ENCODE assay signal across 13 mouse cellular contexts in the genomic region with DNA sequence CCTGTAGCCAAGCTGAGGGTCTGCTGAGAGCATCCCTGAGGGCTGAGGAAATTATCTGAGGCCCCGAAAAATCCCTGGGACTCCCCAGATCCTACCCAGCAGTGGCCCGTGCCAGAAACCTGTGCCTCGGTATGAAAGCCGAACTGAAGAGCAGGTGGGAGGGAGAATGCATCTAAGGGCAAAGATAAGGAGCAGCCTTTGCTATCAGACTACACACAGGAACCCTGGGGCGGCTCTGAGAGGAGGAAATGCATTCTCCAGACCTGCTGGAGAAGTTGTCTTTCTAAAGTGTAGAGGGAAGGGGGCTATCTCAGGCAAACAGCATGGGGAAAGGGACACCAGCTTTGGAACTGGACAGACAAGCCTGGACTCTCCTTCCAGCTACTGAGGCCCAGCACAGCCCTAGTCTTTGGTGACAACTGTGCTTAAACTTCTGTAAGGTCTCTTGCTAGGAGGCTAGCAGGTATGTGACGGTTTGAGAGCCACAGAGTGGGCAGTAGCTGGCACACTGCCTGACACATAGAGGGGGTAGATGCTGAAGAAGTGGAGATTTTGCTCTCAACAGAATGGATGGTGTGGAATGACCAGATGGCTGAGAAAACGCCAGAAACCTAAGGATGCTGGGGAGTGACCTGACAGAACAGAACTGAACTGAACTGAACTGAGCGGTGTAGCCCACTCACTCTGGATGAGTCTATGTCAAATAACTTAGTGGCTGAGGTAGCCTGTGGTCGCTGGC.
DNase-seq lines count a peak whose midpoint lies in the region; ATAC-seq and TF ChIP-seq lines count a peak whose summit lies in the region.
"Had no signal": no experiment of that assay in that cellular context is flagged by ENCODE, and none has a peak within 500 bp of the region (broad histone marks: within the 10 kb centered on the region; RNA-seq: fewer than 3 reads in every experiment).

No protein-coding gene starts in this region.

- H3K27me3 ChIP-seq in heart, embryonic 11.5 days (ENCODE audit: control insufficient read depth, insufficient read depth, low read length): no peaks in the 10 kb centered on the region
- H3K27me3 ChIP-seq in MEL (ENCODE audit: control insufficient read depth in 1 of 2, insufficient read depth in 2 of 2, low read length in 2 of 2): no peaks in the 10 kb centered on the region
- H3K27me3 ChIP-seq in erythroblast, embryonic 14.5 days (ENCODE audit: control insufficient read depth): no peaks in the 10 kb centered on the region
- H3K27me3 ChIP-seq in liver, postnatal 0 days (ENCODE audit: insufficient read depth, low read length): no peaks in the 10 kb centered on the region
- no peaks in the 10 kb centered on the region for H3K27me3 ChIP-seq in lung, postnatal 0 days (replicated peaks; ENCODE audit: insufficient read depth, low read length)
- H3K27me3 ChIP-seq: hindbrain, embryonic 15.5 days had no signal

- H3K9ac ChIP-seq in heart, embryonic 11.5 days (ENCODE audit: low read depth, low read length): no peak overlapping the region
- H3K9ac ChIP-seq in MEL (ENCODE audit: control insufficient read depth, low read depth, low read length, poor library complexity, severe bottlenecking): peak overlapping the region; percentile 58
- peak overlapping the region; percentile 45; the same call in 1 of the 2 replicates for H3K9ac ChIP-seq in liver, postnatal 0 days (replicated peaks)
- no peak overlapping the region for H3K9ac ChIP-seq in lung, postnatal 0 days (replicated peaks; ENCODE audit: low read depth)
- H3K9ac ChIP-seq: hindbrain, embryonic 15.5 days had no signal

- no peak for TF ChIP-seq POLR2A in MEL (IDR thresholded peaks at IDR 0.05; ENCODE audit: control insufficient read depth in 1 of 2, insufficient read depth in 1 of 2, low read depth in 1 of 2, low read length in 2 of 2, poor library complexity in 1 of 2)

- TF ChIP-seq CTCF in MEL (IDR thresholded peaks at IDR 0.05 in 2 of 3, conservative IDR thresholded peaks at IDR 0.05 in 1 of 3; ENCODE audit: control insufficient read depth in 1 of 3, insufficient read depth in 1 of 3, low read depth in 2 of 3, low read length in 3 of 3, poor library complexity in 1 of 3, severe bottlenecking in 1 of 3): no peak
- TF ChIP-seq CTCF in liver, postnatal 0 days (IDR thresholded peaks at IDR 0.05; ENCODE audit: low read depth): no peak
- TF ChIP-seq CTCF in lung, postnatal 0 days (IDR thresholded peaks at IDR 0.05): no peak

- peaks cover 49% of the 10 kb centered on the region for H3K79me2 ChIP-seq in MEL (ENCODE audit: control insufficient read depth, insufficient read depth, low read length, poor library complexity)

- 0 out of 2 replicates have a peak overlapping the region, but pooled peaks have one; percentile 10 for H3K27ac ChIP-seq in heart, embryonic 11.5 days (ENCODE audit: low read depth, low read length)
- H3K27ac ChIP-seq in MEL (ENCODE audit: control insufficient read depth, low read depth, low read length): peak overlapping the region; percentile 90
- peak overlapping the region; percentile 82 for H3K27ac ChIP-seq in liver, postnatal 0 days (ENCODE audit: low read depth)
- no peak overlapping the region for H3K27ac ChIP-seq in lung, postnatal 0 days (ENCODE audit: low read length)
- H3K27ac ChIP-seq: embryonic facial prominence, embryonic 10.5 days; forebrain, embryonic 10.5 days; hindbrain, embryonic 15.5 days; layer of hippocampus, adult 2 months had no signal

- ATAC-seq in heart, embryonic 11.5 days (replicated peaks; ENCODE audit: insufficient number of reproducible peaks, low FRiP score, low TSS enrichment): no peak
- peak; percentile 67 for ATAC-seq in liver, postnatal 0 days
- no peak for ATAC-seq in lung, postnatal 0 days

- intact Hi-C loops in heart, postnatal 25 days (cut with DNase I): no loop called here

- peak; percentile 91 for TF ChIP-seq EP300 in MEL (IDR thresholded peaks at IDR 0.05; ENCODE audit: low read depth in 1 of 2, low read length in 2 of 2)
- peak; percentile 93 for TF ChIP-seq EP300 in liver, postnatal 0 days (IDR thresholded peaks at IDR 0.05; ENCODE audit: low read depth)
- TF ChIP-seq EP300 in lung, postnatal 0 days (IDR thresholded peaks at IDR 0.05): no peak

- WGBS in heart, embryonic 11.5 days (ENCODE audit: insufficient replicate concordance): 50% methylated on average over 9 of the region's 9 CpGs
- 55% methylated on average over 9 of the region's 9 CpGs for WGBS in liver, postnatal 0 days (ENCODE audit: insufficient replicate concordance)
- 67% methylated on average over 9 of the region's 9 CpGs for WGBS in lung, postnatal 0 days

- H3K4me3 ChIP-seq in heart, embryonic 11.5 days (ENCODE audit: low read depth, low read length): no peak overlapping the region
- peak overlapping the region; percentile 35 to 61; a peak in 3 of 4 replicates for H3K4me3 ChIP-seq in MEL (ENCODE audit: control insufficient read depth in 1 of 2, insufficient read depth in 1 of 2, low read depth in 2 of 2, low read length in 2 of 2)
- H3K4me3 ChIP-seq in erythroblast, embryonic 14.5 days (replicated peaks): peak overlapping the region; percentile 69
- H3K4me3 ChIP-seq in liver, postnatal 0 days (ENCODE audit: low read depth, low read length): peak overlapping the region; percentile 56
- no peak overlapping the region for H3K4me3 ChIP-seq in lung, postnatal 0 days (ENCODE audit: low read depth, low read length)
- H3K4me3 ChIP-seq: embryonic facial prominence, embryonic 10.5 days; forebrain, embryonic 10.5 days; hindbrain, embryonic 15.5 days; layer of hippocampus, adult 2 months had no signal

- H3K4me2 ChIP-seq in heart, embryonic 11.5 days: peak overlapping the region; percentile 16; the same call in 1 of the 2 replicates
- peak overlapping the region; percentile 79 for H3K4me2 ChIP-seq in liver, postnatal 0 days (ENCODE audit: low read depth, low read length)
- no peak overlapping the region for H3K4me2 ChIP-seq in lung, postnatal 0 days (replicated peaks; ENCODE audit: low read depth, low read length)
- H3K4me2 ChIP-seq: hindbrain, embryonic 15.5 days had no signal

- H3K4me1 ChIP-seq in heart, embryonic 11.5 days (ENCODE audit: control insufficient read depth, insufficient read depth, low read length): peaks cover 20% of the 10 kb centered on the region
- H3K4me1 ChIP-seq in MEL (ENCODE audit: control insufficient read depth in 1 of 2, insufficient read depth in 2 of 2, low read length in 2 of 2): peaks cover 11 to 34% of the 10 kb centered on the region in 2 experiments
- H3K4me1 ChIP-seq in erythroblast, embryonic 14.5 days (ENCODE audit: control insufficient read depth): peaks cover 69% of the 10 kb centered on the region
- peaks cover 48% of the 10 kb centered on the region for H3K4me1 ChIP-seq in liver, postnatal 0 days (ENCODE audit: insufficient read depth)
- peaks cover 15% of the 10 kb centered on the region; the same call in 1 of the 2 replicates for H3K4me1 ChIP-seq in lung, postnatal 0 days (ENCODE audit: insufficient read depth, low read depth, low read length)

- H3K9me3 ChIP-seq in heart, embryonic 11.5 days (replicated peaks; ENCODE audit: control insufficient read depth, low read length): no peaks in the 10 kb centered on the region
- H3K9me3 ChIP-seq in MEL (replicated peaks; ENCODE audit: insufficient read depth, low read length): no peaks in the 10 kb centered on the region
- no peaks in the 10 kb centered on the region for H3K9me3 ChIP-seq in erythroblast, embryonic 14.5 days (ENCODE audit: control insufficient read depth, low read length)
- no peaks in the 10 kb centered on the region for H3K9me3 ChIP-seq in liver, postnatal 0 days (ENCODE audit: low read length)
- no peaks in the 10 kb centered on the region for H3K9me3 ChIP-seq in lung, postnatal 0 days (ENCODE audit: low read length)
- H3K9me3 ChIP-seq: embryonic facial prominence, embryonic 10.5 days; forebrain, embryonic 10.5 days; hindbrain, embryonic 15.5 days had no signal

- no peak for DNase-seq in heart, postnatal 25 days (ENCODE audit: low spot score)
- DNase-seq in MEL (ENCODE audit: low read depth, low spot score): peak; percentile 88
- peak; percentile 53 for DNase-seq in liver, postnatal 0 days
- DNase-seq in lung, postnatal 0 days (ENCODE audit: low spot score): no peak
- DNase-seq in right cerebral cortex, postnatal 25 days: no peak
- DNase-seq: B cell, adult 2 months; lung, adult 18-20 months had no signal

- TF ChIP-seq RAD21 in MEL (IDR thresholded peaks at IDR 0.05; ENCODE audit: low read depth, low read length): no peak

- no peaks in the 10 kb centered on the region for H3K36me3 ChIP-seq in heart, embryonic 11.5 days (ENCODE audit: control insufficient read depth, insufficient read depth, low read length)
- H3K36me3 ChIP-seq in MEL (ENCODE audit: control insufficient read depth in 1 of 2, insufficient read depth in 2 of 2, low read length in 2 of 2): peaks cover 3 to 37% of the 10 kb centered on the region in 2 experiments
- peaks cover 44% of the 10 kb centered on the region for H3K36me3 ChIP-seq in erythroblast, embryonic 14.5 days (ENCODE audit: control insufficient read depth)
- 0 out of 2 replicates have a peak, but pooled peaks cover 8% of the 10 kb centered on the region for H3K36me3 ChIP-seq in liver, postnatal 0 days (replicated peaks; ENCODE audit: insufficient read depth, low read length)
- H3K36me3 ChIP-seq in lung, postnatal 0 days (ENCODE audit: insufficient read depth, low read length): no peaks in the 10 kb centered on the region
- H3K36me3 ChIP-seq: embryonic facial prominence, embryonic 10.5 days; forebrain, embryonic 10.5 days; hindbrain, embryonic 15.5 days had no signal

TF ChIP-seq in MEL, 35 proteins besides CTCF, POLR2A, EP300 and RAD21 (continues in another document):
- TF ChIP-seq MAZ (IDR thresholded peaks at IDR 0.05; ENCODE audit: low read depth, low read length): peak; percentile 93
- TF ChIP-seq ZKSCAN1 (IDR thresholded peaks at IDR 0.05; ENCODE audit: low read depth, low read length): no peak
- TF ChIP-seq E2F4 (IDR thresholded peaks at IDR 0.05; ENCODE audit: borderline replicate concordance, low read depth, low read length): no peak
- TF ChIP-seq POLR2AphosphoS2 (IDR thresholded peaks at IDR 0.05; ENCODE audit: low read length): no peak
- peak; percentile 90 for TF ChIP-seq ETS1 (IDR thresholded peaks at IDR 0.05; ENCODE audit: low read depth, low read length)
- TF ChIP-seq ELF1 (IDR thresholded peaks at IDR 0.05; ENCODE audit: low read depth, low read length): peak; percentile 47; the same call in 1 of the 2 replicates
- peak; percentile 89 for TF ChIP-seq SIN3A (IDR thresholded peaks at IDR 0.05; ENCODE audit: low read length)
- TF ChIP-seq TCF12 (IDR thresholded peaks at IDR 0.05; ENCODE audit: low read depth, low read length): peak; percentile 96
- TF ChIP-seq POLR2AphosphoS5 (IDR thresholded peaks at IDR 0.05; ENCODE audit: borderline replicate concordance, low read depth, low read length): no peak
- TF ChIP-seq MXI1 (IDR thresholded peaks at IDR 0.05; ENCODE audit: low read depth, low read length): peak; percentile 84
- peak; percentile 93 for TF ChIP-seq TAL1 (IDR thresholded peaks at IDR 0.05; ENCODE audit: low read length)
- TF ChIP-seq KAT2A (conservative IDR thresholded peaks at IDR 0.05; ENCODE audit: low read depth, low read length): no peak; the same call in 1 of the 2 replicates
- TF ChIP-seq USF2 (IDR thresholded peaks at IDR 0.05; ENCODE audit: borderline replicate concordance in 1 of 2, insufficient read depth in 1 of 2, low read depth in 1 of 2, low read length in 2 of 2): no peak

Comparison
In these comparisons a context has a peak if more than half of its experiments do, and no peak if none do; other contexts are left out.
1. H3K4me3 ChIP-seq: peak in MEL (2 of 2), erythroblast, embryonic 14.5 days (single experiment) and liver, postnatal 0 days (single experiment); none in heart, embryonic 11.5 days (single experiment) and lung, postnatal 0 days (single experiment).
2. H3K9ac ChIP-seq: peak in MEL (single experiment) and liver, postnatal 0 days (single experiment); none in heart, embryonic 11.5 days (single experiment) and lung, postnatal 0 days (single experiment).
3. DNase-seq: peak in MEL (single experiment) and liver, postnatal 0 days (single experiment); none in heart, postnatal 25 days (single experiment), lung, postnatal 0 days (single experiment) and right cerebral cortex, postnatal 25 days (single experiment).